Mouse (Mus musculus): ENCODE data around the gene Plekhg1. TPM values are rescaled to one million over a fixed set of nuclear protein-coding genes. Genes with fewer than 3 reads are reported as not detected.
A peak's percentile ranks its signal among the peaks of the same experiment; 100 is the strongest.

Plekhg1 gene
- total and polyA plus RNA-seq, 2 experiments from 2014 or later, result 6.8 to 14.8 TPM

- H3K9me3 ChIP-seq (ENCODE audit: low read length), result no peaks in the 10 kb centered on the region
- no peak overlapping the region for H3K9ac ChIP-seq (replicated peaks; ENCODE audit: low read length)
- H3K4me1 ChIP-seq (ENCODE audit: insufficient read depth, low read length), result no peaks in the 10 kb centered on the region
- H3K36me3 ChIP-seq (ENCODE audit: insufficient read depth, low read length), result no peaks in the 10 kb centered on the region
- H3K27me3 ChIP-seq (ENCODE audit: insufficient read depth, low read length), result no peaks in the 10 kb centered on the region
- peak overlapping the region; percentile 68; the same call in 1 of the 2 replicates for H3K4me3 ChIP-seq (ENCODE audit: low read length)
- no peak overlapping the region for H3K27ac ChIP-seq
- whole genome bisulfite sequencing, result 77% methylated on average over 3 of the region's 3 CpGs
- DNase-seq (ENCODE audit: low spot score) (no peak), ATAC-seq (no peak)
- no peak for TF ChIP-seq CTCF (IDR thresholded peaks at IDR 0.05; ENCODE audit: low read depth)
- H3K4me2 ChIP-seq (ENCODE audit: low read depth, low read length), result peak overlapping the region; percentile 87
These were observed 234.2 kb downstream of the Plekhg1 start for GRCm38 (mm10) chr10:3974380-3974779.

- no peak for ATAC-seq
These were observed 235.9 kb downstream of the Plekhg1 start for GRCm38 (mm10) chr10:3975898-3976622.

DNA sequence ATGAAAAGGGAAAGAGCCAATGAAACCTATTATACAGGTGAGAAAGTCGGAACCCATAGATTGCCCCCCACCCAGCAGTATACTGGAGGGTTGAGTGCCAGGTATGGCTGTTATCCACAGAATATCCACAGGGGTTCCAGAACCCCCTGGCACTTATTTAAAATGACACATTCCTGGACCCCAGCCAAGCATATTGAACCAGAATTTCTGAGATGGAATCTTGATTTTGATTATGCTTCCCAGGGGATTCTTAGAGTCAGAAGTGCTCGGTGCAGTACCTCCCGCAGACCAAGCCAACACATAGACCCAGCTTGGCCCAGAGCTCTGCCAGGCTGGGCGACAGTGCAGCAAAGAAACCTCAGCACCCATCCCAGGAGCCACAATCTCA lies 236.5 kb downstream of the Plekhg1 start:
- ATAC-seq (no peak), DNase-seq (ENCODE audit: low spot score) (no peak)
- H3K4me3 ChIP-seq (ENCODE audit: low read length), result no peak overlapping the region
- H3K36me3 ChIP-seq (ENCODE audit: insufficient read depth, low read length), result peaks cover 4% of the 10 kb centered on the region; the same call in 1 of the 2 replicates
- TF ChIP-seq CTCF (IDR thresholded peaks at IDR 0.05; ENCODE audit: low read depth), result no peak
- H3K27me3 ChIP-seq (ENCODE audit: insufficient read depth, low read length), result no peaks in the 10 kb centered on the region
- H3K27ac ChIP-seq, result no peak overlapping the region
- 67% methylated on average over 4 of the region's 4 CpGs for WGBS
- H3K9me3 ChIP-seq (ENCODE audit: low read length), result no peaks in the 10 kb centered on the region
- H3K9ac ChIP-seq (replicated peaks; ENCODE audit: low read length), result no peak overlapping the region
- no peak overlapping the region for H3K4me2 ChIP-seq (ENCODE audit: low read depth, low read length)
- H3K4me1 ChIP-seq (ENCODE audit: insufficient read depth, low read length), result no peaks in the 10 kb centered on the region

More at GRCm38 (mm10) chr10:3975898-3976622, 235.9 kb downstream of the Plekhg1 start:
- TF ChIP-seq CTCF (IDR thresholded peaks at IDR 0.05; ENCODE audit: low read depth), result no peak
- H3K36me3 ChIP-seq (ENCODE audit: insufficient read depth, low read length), result peaks cover 4% of the 10 kb centered on the region; the same call in 1 of the 2 replicates
- H3K4me3 ChIP-seq (ENCODE audit: low read length), result no peak overlapping the region
- no peaks in the 10 kb centered on the region for H3K27me3 ChIP-seq (ENCODE audit: insufficient read depth, low read length)
- WGBS, result 85% methylated on average over 6 of the region's 6 CpGs
- no peak overlapping the region for H3K4me2 ChIP-seq (ENCODE audit: low read depth, low read length)
- no peak overlapping the region for H3K27ac ChIP-seq
- H3K4me1 ChIP-seq (ENCODE audit: insufficient read depth, low read length), result no peaks in the 10 kb centered on the region
- DNase-seq (ENCODE audit: low spot score), result no peak
- H3K9me3 ChIP-seq (ENCODE audit: low read length), result no peaks in the 10 kb centered on the region
- no peak overlapping the region for H3K9ac ChIP-seq (replicated peaks; ENCODE audit: low read length)

- no peaks in the 10 kb centered on the region for H3K4me1 ChIP-seq (ENCODE audit: insufficient read depth, low read length)
- H3K27ac ChIP-seq, result peak overlapping the region; percentile 27; the same call in 1 of the 2 replicates
- peaks cover 4% of the 10 kb centered on the region; the same call in 1 of the 2 replicates for H3K36me3 ChIP-seq (ENCODE audit: insufficient read depth, low read length)
- ATAC-seq (no peak), DNase-seq (ENCODE audit: low spot score) (peak; percentile 8)
- H3K9me3 ChIP-seq (ENCODE audit: low read length), result no peaks in the 10 kb centered on the region
- no peak overlapping the region for H3K4me2 ChIP-seq (ENCODE audit: low read depth, low read length)
- TF ChIP-seq CTCF (IDR thresholded peaks at IDR 0.05; ENCODE audit: low read depth), result no peak
- H3K9ac ChIP-seq (replicated peaks; ENCODE audit: low read length), result no peak overlapping the region
- no peaks in the 10 kb centered on the region for H3K27me3 ChIP-seq (ENCODE audit: insufficient read depth, low read length)
- WGBS, result 56% methylated on average over 3 of the region's 3 CpGs
- H3K4me3 ChIP-seq (ENCODE audit: low read length), result no peak overlapping the region
These were observed 238.2 kb downstream of the Plekhg1 start for GRCm38 (mm10) chr10:3978326-3978725.

DNA sequence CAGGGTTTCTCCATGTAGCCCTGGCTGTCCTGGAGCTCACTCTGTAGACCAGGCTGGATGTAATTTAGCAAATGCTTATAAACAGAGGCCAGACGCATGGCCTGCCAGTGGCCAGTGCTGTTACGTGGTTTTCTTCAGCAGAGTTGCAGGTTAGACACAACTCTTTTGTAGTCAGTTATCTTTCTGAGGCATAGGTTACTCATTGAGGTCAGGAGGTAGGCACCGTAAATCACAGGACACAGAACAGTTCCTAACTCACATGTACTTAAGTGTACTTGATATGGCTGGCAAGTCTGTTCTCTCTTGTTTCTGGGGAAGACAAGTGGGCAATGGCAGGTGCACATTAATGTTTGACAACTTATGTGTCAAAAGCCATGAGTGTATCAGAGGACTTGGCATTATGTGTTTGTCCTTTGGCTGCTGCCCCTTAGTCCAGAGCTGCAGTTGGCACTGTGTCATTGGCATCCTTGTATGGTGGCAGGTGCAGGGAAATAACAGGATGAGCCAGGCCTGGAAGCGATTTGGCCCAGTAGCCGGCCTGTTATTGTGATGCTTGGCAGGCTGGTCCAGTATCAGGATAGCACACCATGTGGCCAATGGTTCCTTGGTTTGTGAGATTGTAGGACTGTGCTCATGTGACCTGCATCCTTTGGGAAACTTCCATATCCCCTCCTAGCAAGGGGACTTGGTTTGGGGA lies 238.8 kb downstream of the Plekhg1 start:
- TF ChIP-seq CTCF (IDR thresholded peaks at IDR 0.05; ENCODE audit: low read depth), result peak; percentile 11; the same call in 1 of the 2 replicates
- Histone ChIP-seq H3K4me3 (ENCODE audit: low read length) (no peak overlapping the region), H3K9ac (replicated peaks; ENCODE audit: low read length) (no peak overlapping the region), H3K4me2 (ENCODE audit: low read depth, low read length) (no peak overlapping the region), H3K36me3 (ENCODE audit: insufficient read depth, low read length) (peaks cover 4% of the 10 kb centered on the region; the same call in 1 of the 2 replicates), H3K4me1 (ENCODE audit: insufficient read depth, low read length) (no peaks in the 10 kb centered on the region), H3K9me3 (ENCODE audit: low read length) (no peaks in the 10 kb centered on the region), H3K27me3 (ENCODE audit: insufficient read depth, low read length) (no peaks in the 10 kb centered on the region), H3K27ac (peak overlapping the region; percentile 27; the same call in 1 of the 2 replicates)
- DNase-seq (ENCODE audit: low spot score) (peak; percentile 79), ATAC-seq (peak; percentile 78)
- 62% methylated on average over 5 of the region's 5 CpGs for WGBS

DNA sequence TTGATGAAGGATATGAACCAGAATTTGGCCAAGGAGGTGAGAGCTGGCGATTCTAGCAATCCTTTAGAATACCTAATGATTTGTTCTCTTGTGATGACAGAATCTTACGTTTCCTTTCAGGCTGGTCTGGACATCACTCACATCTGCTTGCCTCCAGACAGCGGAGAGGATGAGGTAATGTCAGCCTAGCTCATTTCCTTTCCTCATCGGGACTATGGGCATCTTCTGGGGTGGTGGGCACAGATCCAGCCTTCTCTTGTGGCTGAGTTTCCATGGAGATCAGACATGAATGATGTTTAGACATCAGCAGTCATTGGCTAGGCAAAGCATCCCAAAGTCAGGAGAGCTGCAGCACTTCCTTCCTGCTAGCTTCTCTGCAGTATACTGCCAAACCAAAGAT lies 240.1 kb downstream of the Plekhg1 start:
- DNase-seq (ENCODE audit: low spot score), result no peak
- Histone ChIP-seq H3K9me3 (ENCODE audit: low read length) (no peaks in the 10 kb centered on the region), H3K36me3 (ENCODE audit: insufficient read depth, low read length) (peaks cover 4% of the 10 kb centered on the region), H3K27ac (no peak overlapping the region), H3K9ac (replicated peaks; ENCODE audit: low read length) (no peak overlapping the region), H3K4me1 (ENCODE audit: insufficient read depth, low read length) (no peaks in the 10 kb centered on the region), H3K27me3 (ENCODE audit: insufficient read depth, low read length) (no peaks in the 10 kb centered on the region), H3K4me2 (ENCODE audit: low read depth, low read length) (no peak overlapping the region), H3K4me3 (ENCODE audit: low read length) (no peak overlapping the region)
- TF ChIP-seq CTCF (IDR thresholded peaks at IDR 0.05; ENCODE audit: low read depth), result no peak
- 67% methylated on average over 4 of the region's 4 CpGs for WGBS
- ATAC-seq, result no peak

Measured in hindbrain, postnatal 0 days (tissue).